Mouse (Mus musculus): ENCODE measurements at regions not wholly inside any gene's neighbourhood (a gene's known extent, or its start where the extent isn't known, plus 50 kb on each side); places are given as distances from the start of the nearest gene placed in this dataset.

DNA sequence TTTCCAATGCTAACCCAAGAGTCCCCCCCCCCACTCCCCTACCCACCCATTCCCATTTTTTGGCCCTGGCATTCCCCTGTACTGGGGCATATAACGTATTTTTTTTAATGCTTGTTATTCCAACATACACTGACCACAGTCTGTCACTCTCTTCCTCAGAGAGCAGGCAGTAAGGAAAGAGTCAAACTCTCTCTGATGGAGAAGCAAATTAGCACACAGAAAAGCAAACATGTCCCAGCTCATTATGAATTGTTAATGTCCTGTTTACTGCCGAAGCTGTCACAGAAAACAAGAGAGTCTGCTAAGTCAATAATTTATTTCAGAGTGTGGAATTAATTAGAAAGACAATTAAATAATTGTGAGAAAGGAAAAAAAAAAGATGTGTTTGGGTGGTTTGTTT lies 2989.1 kb upstream of the 5930422O12Rik start:
- Histone ChIP-seq H3K36me3 (replicated peaks in 1 of 2; ENCODE audit: control insufficient read depth in 1 of 2, insufficient read depth in 1 of 2, low read length in 1 of 2) (no peaks in the 10 kb centered on the region), H3K79me2 (replicated peaks; ENCODE audit: control insufficient read depth, extremely low read depth, insufficient read depth, poor library complexity, severe bottlenecking) (no peaks in the 10 kb centered on the region), H3K27me3 (replicated peaks) (no peaks in the 10 kb centered on the region), H3K9me3 (replicated peaks; ENCODE audit: low read length) (no peaks in the 10 kb centered on the region), H3K4me1 (ENCODE audit: control insufficient read depth in 1 of 2, insufficient read depth in 2 of 2) (no peaks in the 10 kb centered on the region; a peak in 1 of 4 replicates), H3K9ac (ENCODE audit: insufficient read depth, low read depth) (no peak overlapping the region), H3K4me2 (ENCODE audit: insufficient read depth, low read depth, poor library complexity, severe bottlenecking) (no peak overlapping the region), H3K27ac (ENCODE audit: insufficient read depth, low read depth) (no peak overlapping the region), H3K4me3 (replicated peaks in 1 of 3; ENCODE audit: low read depth in 2 of 3, low read length in 2 of 3, poor library complexity in 1 of 3) (no peak overlapping the region)
- TF ChIP-seq IRF4 (IDR thresholded peaks at IDR 0.05; ENCODE audit: low read depth, low read length) (no peak), MAX (IDR thresholded peaks at IDR 0.05; ENCODE audit: low read length) (no peak), CHD1 (IDR thresholded peaks at IDR 0.05; ENCODE audit: low read depth, low read length) (no peak), ZNF384 (IDR thresholded peaks at IDR 0.05; ENCODE audit: low read depth, low read length) (no peak), ELF1 (IDR thresholded peaks at IDR 0.05; ENCODE audit: low read depth, low read length) (no peak), MAFK (IDR thresholded peaks at IDR 0.05; ENCODE audit: insufficient replicate concordance, low read length) (no peak), E2F4 (IDR thresholded peaks at IDR 0.05; ENCODE audit: insufficient replicate concordance, low read depth, low read length) (no peak), GABPA (IDR thresholded peaks at IDR 0.05; ENCODE audit: insufficient replicate concordance, low read depth, low read length) (no peak), HCFC1 (IDR thresholded peaks at IDR 0.05; ENCODE audit: low read depth, low read length) (no peak)
- in situ Hi-C loops (cut with MboI; ENCODE audit: low pct_ligation_motif_present, low pct_unique_long_range_greater_than_20kb, low sequenced_read_pairs) (no loop called here), dilution Hi-C loops (cut with MboI; ENCODE audit: extremely low pct_ligation_motif_present, extremely low pct_unique_long_range_greater_than_20kb, low sequenced_read_pairs) (no loop called here)
- DNase-seq (ENCODE audit: extremely low read depth): no peak

DNA sequence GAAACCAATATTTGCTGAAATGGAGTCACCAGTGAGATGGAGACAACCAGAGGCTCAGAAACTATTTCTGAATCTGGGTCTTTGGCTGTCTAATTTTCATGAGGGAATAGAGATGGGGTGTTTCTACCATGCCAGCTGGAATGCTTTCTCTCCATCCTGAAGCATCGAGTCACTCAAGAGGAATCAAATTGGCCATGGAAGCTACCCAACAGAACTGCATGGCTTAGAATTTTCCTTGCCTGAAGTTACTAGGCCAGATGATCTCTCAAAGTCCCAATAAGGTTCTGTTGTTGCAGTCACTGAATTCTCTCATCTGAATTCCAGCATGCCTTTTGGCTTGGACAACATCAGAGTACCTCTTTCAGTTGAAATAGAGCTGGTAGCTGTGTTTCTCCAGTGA lies 2986.7 kb upstream of the 5930422O12Rik start:
- H3K4me3 ChIP-seq (replicated peaks in 1 of 3; ENCODE audit: low read depth in 2 of 3, low read length in 2 of 3, poor library complexity in 1 of 3): no peak overlapping the region
- H3K4me1 ChIP-seq (ENCODE audit: control insufficient read depth in 1 of 2, insufficient read depth in 2 of 2): no peaks in the 10 kb centered on the region; a peak in 1 of 4 replicates
- no peak overlapping the region for H3K27ac ChIP-seq (ENCODE audit: insufficient read depth, low read depth)
- no peaks in the 10 kb centered on the region for H3K79me2 ChIP-seq (replicated peaks; ENCODE audit: control insufficient read depth, extremely low read depth, insufficient read depth, poor library complexity, severe bottlenecking)
- no peak for DNase-seq (ENCODE audit: extremely low read depth)
- H3K27me3 ChIP-seq (replicated peaks): no peaks in the 10 kb centered on the region
- H3K36me3 ChIP-seq (replicated peaks in 1 of 2; ENCODE audit: control insufficient read depth in 1 of 2, insufficient read depth in 1 of 2, low read length in 1 of 2): no peaks in the 10 kb centered on the region
- TF ChIP-seq MAZ (IDR thresholded peaks at IDR 0.05; ENCODE audit: low read depth, low read length): no peak
- TF ChIP-seq UBTF (IDR thresholded peaks at IDR 0.05; ENCODE audit: low read depth, low read length): no peak
- TF ChIP-seq ZC3H11A (IDR thresholded peaks at IDR 0.05; ENCODE audit: low read depth, low read length): no peak
- no peak for TF ChIP-seq E2F4 (IDR thresholded peaks at IDR 0.05; ENCODE audit: insufficient replicate concordance, low read depth, low read length)
- no peak for TF ChIP-seq MXI1 (IDR thresholded peaks at IDR 0.05; ENCODE audit: low read depth, low read length)
- no peaks in the 10 kb centered on the region for H3K9me3 ChIP-seq (replicated peaks; ENCODE audit: low read length)
- no peak overlapping the region for H3K9ac ChIP-seq (ENCODE audit: insufficient read depth, low read depth)
- H3K4me2 ChIP-seq (ENCODE audit: insufficient read depth, low read depth, poor library complexity, severe bottlenecking): no peak overlapping the region
- dilution Hi-C loops (cut with MboI; ENCODE audit: extremely low pct_ligation_motif_present, extremely low pct_unique_long_range_greater_than_20kb, low sequenced_read_pairs) (no loop called here), in situ Hi-C loops (cut with MboI; ENCODE audit: low pct_ligation_motif_present, low pct_unique_long_range_greater_than_20kb, low sequenced_read_pairs) (no loop called here)

DNA sequence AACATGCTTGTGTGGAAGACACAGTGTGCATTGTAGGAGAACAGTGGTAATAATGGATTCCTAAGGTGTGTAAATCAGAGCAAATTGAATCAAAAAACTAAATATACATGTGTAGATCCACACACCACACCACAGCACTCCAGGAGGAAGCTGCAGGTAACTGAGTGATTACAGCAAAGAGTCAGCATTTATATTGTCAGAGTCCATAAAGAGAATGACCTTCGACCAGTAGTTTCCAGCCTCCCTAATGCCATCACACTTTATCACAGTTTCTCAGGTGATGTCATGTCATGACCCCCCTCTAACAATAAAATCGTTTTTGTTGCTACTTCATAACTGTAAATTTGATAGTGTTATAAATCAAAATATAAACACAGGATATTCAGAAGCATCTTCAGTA lies 2984.6 kb upstream of the 5930422O12Rik start:
- H3K79me2 ChIP-seq (replicated peaks; ENCODE audit: control insufficient read depth, extremely low read depth, insufficient read depth, poor library complexity, severe bottlenecking): no peaks in the 10 kb centered on the region
- H3K27ac ChIP-seq (ENCODE audit: insufficient read depth, low read depth): no peak overlapping the region
- no peak overlapping the region for H3K4me3 ChIP-seq (replicated peaks in 1 of 3; ENCODE audit: low read depth in 2 of 3, low read length in 2 of 3, poor library complexity in 1 of 3)
- no peaks in the 10 kb centered on the region for H3K36me3 ChIP-seq (replicated peaks in 1 of 2; ENCODE audit: control insufficient read depth in 1 of 2, insufficient read depth in 1 of 2, low read length in 1 of 2)
- dilution Hi-C loops (cut with MboI; ENCODE audit: extremely low pct_ligation_motif_present, extremely low pct_unique_long_range_greater_than_20kb, low sequenced_read_pairs): no loop called here
- H3K27me3 ChIP-seq (replicated peaks): no peaks in the 10 kb centered on the region
- in situ Hi-C loops (cut with MboI; ENCODE audit: low pct_ligation_motif_present, low pct_unique_long_range_greater_than_20kb, low sequenced_read_pairs): no loop called here
- no peak overlapping the region for H3K9ac ChIP-seq (ENCODE audit: insufficient read depth, low read depth)
- no peaks in the 10 kb centered on the region for H3K9me3 ChIP-seq (replicated peaks; ENCODE audit: low read length)
- H3K4me2 ChIP-seq (ENCODE audit: insufficient read depth, low read depth, poor library complexity, severe bottlenecking): no peak overlapping the region
- no peak for DNase-seq (ENCODE audit: extremely low read depth)
- H3K4me1 ChIP-seq (ENCODE audit: control insufficient read depth in 1 of 2, insufficient read depth in 2 of 2): no peaks in the 10 kb centered on the region
- no peak for TF ChIP-seq SIN3A (IDR thresholded peaks at IDR 0.05; ENCODE audit: low read length)
- TF ChIP-seq PAX5 (IDR thresholded peaks at IDR 0.05; ENCODE audit: low read length): no peak
- no peak for TF ChIP-seq RCOR1 (conservative IDR thresholded peaks at IDR 0.05; ENCODE audit: low read depth, low read length)
- TF ChIP-seq JUND (conservative IDR thresholded peaks at IDR 0.05; ENCODE audit: low read depth, low read length): no peak
- no peak for TF ChIP-seq MAZ (IDR thresholded peaks at IDR 0.05; ENCODE audit: low read depth, low read length)
- no peak for TF ChIP-seq RAD21 (IDR thresholded peaks at IDR 0.05; ENCODE audit: low read depth, low read length)
- TF ChIP-seq MYC (IDR thresholded peaks at IDR 0.05; ENCODE audit: low read depth, low read length): no peak
- TF ChIP-seq CTCF (conservative IDR thresholded peaks at IDR 0.05 in 1 of 2, IDR thresholded peaks at IDR 0.05 in 1 of 2; ENCODE audit: low read depth in 2 of 2, low read length in 2 of 2): no peak
- no peak for TF ChIP-seq USF2 (conservative IDR thresholded peaks at IDR 0.05; ENCODE audit: low read depth, low read length)
- TF ChIP-seq EP300 (IDR thresholded peaks at IDR 0.05; ENCODE audit: low read length): no peak
- no peak for TF ChIP-seq USF1 (IDR thresholded peaks at IDR 0.05; ENCODE audit: low read depth, low read length)
- TF ChIP-seq E2F4 (IDR thresholded peaks at IDR 0.05; ENCODE audit: insufficient replicate concordance, low read depth, low read length): no peak
- TF ChIP-seq HCFC1 (IDR thresholded peaks at IDR 0.05; ENCODE audit: low read depth, low read length): no peak
- TF ChIP-seq BHLHE40 (IDR thresholded peaks at IDR 0.05; ENCODE audit: low read depth, low read length): no peak
- no peak for TF ChIP-seq MXI1 (IDR thresholded peaks at IDR 0.05; ENCODE audit: low read depth, low read length)
- no peak for TF ChIP-seq NELFE (IDR thresholded peaks at IDR 0.05; ENCODE audit: low read depth, low read length)
- no peak for TF ChIP-seq POLR2AphosphoS2 (IDR thresholded peaks at IDR 0.05; ENCODE audit: low read depth, low read length)
